Mouse (Mus musculus) thymus, adult 2 months (tissue): ENCODE results near the gene Ccdc73. TPM values are rescaled to one million over a fixed set of nuclear protein-coding genes. Genes with fewer than 3 reads are reported as not detected.
"Not testable (repeated sequence)": the region's sequence is repeated elsewhere in the genome, so short reads cannot be mapped to it uniquely, and the experiment has no call there.

ENCODE experiments used
- DNase-seq: peaks from one replicate; pipeline ENCODE4 v3.0.0; 2021
- H3K27ac ChIP-seq: fragments of 200-500 bp; 2 replicates; pipeline ENCODE4 v1.5.1; 2012; ENCODE audit warnings: low read length, control low read depth; ENCODE audit not compliant: control insufficient read depth, insufficient read depth
- H3K27me3 ChIP-seq: fragments of 200-500 bp; 2 replicates; pipeline ENCODE4 v1.6.1; 2012; ENCODE audit warnings: mild to moderate bottlenecking, low read length, moderate library complexity, mixed read lengths; ENCODE audit not compliant: control insufficient read depth, insufficient read depth
- H3K36me3 ChIP-seq: fragments of 200-500 bp; 2 replicates; pipeline ENCODE4 v1.6.1; 2012; ENCODE audit warnings: mild to moderate bottlenecking, low read length, moderate library complexity; ENCODE audit not compliant: control insufficient read depth, insufficient read depth
- H3K4me1 ChIP-seq: fragments of 200-500 bp; replicated peaks from 2 replicates; pipeline ENCODE4 v1.6.1; 2012; ENCODE audit warnings: low read length; ENCODE audit not compliant: control insufficient read depth, insufficient read depth
- H3K4me3 ChIP-seq: fragments of 200-500 bp; 2 replicates; pipeline ENCODE4 v1.5.1; 2012; ENCODE audit warnings: mild to moderate bottlenecking, low read length, control low read depth, moderate library complexity; ENCODE audit not compliant: control insufficient read depth, insufficient read depth
- CTCF ChIP-seq: fragments of 200-500 bp; IDR thresholded peaks from 2 replicates; pipeline ENCODE4 v1.5.1; 2012; ENCODE audit warnings: mild to moderate bottlenecking, control low read depth, low read length, moderate library complexity, borderline replicate concordance; ENCODE audit not compliant: control insufficient read depth, poor library complexity, insufficient read depth; ENCODE audit errors: extremely low read depth
- POLR2A ChIP-seq: fragments of 200-500 bp; IDR thresholded peaks from 2 replicates; pipeline ENCODE4 v1.6.1; 2012; ENCODE audit warnings: mild to moderate bottlenecking, low read length, control low read depth, moderate library complexity; ENCODE audit not compliant: control insufficient read depth, poor library complexity, insufficient read depth; ENCODE audit errors: extremely low read depth
- WGBS: fragments of 180-500 bp; shearing (Covaris S2); methylation state at CpG from one replicate; pipeline ENCODE4 v1.1.7; 2018; 5-methylcytosine and 5-hydroxymethylcytosine counted together
- polyA plus RNA-seq: library from polyadenylated mRNA; depleted of rRNA; stranded (reverse); fragments of >200 nt; gene quantifications from 2 replicates; pipeline ENCODE4 v1.2.3, GENCODE M21; 2012

The Ccdc73 gene
- polyA plus RNA-seq, 1 experiment: 0.77 TPM

- Histone ChIP-seq H3K36me3 (no peaks in the 10 kb centered on the region), H3K4me3 (no peak overlapping the region), H3K27ac (no peak overlapping the region), H3K4me1 (no peaks in the 10 kb centered on the region), H3K27me3 (no peaks in the 10 kb centered on the region)
- 93% methylated on average over 3 of the region's 3 CpGs for WGBS
- DNase-seq: no peak
- TF ChIP-seq CTCF (no peak), POLR2A (no peak)
Observed at GRCm38 (mm10) chr2:104869101-104869500, 1.5 kb downstream of the Ccdc73 start.

GRCm38 (mm10) chr2:104878794-104879193, 11.2 kb downstream of the Ccdc73 start:
- H3K27ac ChIP-seq: no peak overlapping the region

DNA sequence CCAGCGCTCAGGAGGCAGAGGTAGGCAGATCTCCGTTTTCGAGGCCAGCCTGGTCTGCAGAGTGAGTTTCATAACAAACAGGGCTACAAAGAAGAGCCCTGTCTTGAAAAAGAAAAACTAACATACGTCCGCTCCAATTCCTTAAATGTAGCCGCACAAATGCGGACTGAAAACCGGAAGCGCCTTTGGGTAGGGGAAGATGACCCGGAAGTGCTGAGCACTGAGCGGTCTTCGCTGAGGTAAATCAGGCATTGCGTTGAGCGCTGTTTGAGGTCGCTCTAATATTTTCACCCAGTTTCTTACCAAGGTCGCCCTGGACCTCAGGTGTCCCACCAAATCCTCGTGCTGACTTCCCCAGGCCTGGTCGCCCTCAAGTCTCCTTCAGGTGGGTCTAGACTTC, 18.5 kb downstream of the Ccdc73 start:
- Histone ChIP-seq H3K27ac (no peak overlapping the region), H3K36me3 (no peaks in the 10 kb centered on the region), H3K4me1 (no peaks in the 10 kb centered on the region), H3K4me3 (no peak overlapping the region), H3K27me3 (no peaks in the 10 kb centered on the region)
- 93% methylated on average over 18 of the region's 18 CpGs for WGBS
- DNase-seq: no peak
- TF ChIP-seq POLR2A: no peak
- TF ChIP-seq CTCF: no peak

More at GRCm38 (mm10) chr2:104878794-104879193, 11.2 kb downstream of the Ccdc73 start:
- no peak overlapping the region for H3K4me3 ChIP-seq
- no peaks in the 10 kb centered on the region for H3K36me3 ChIP-seq
- TF ChIP-seq CTCF (no peak), POLR2A (no peak)
- H3K27me3 ChIP-seq: no peaks in the 10 kb centered on the region
- DNase-seq: no peak
- no peaks in the 10 kb centered on the region for H3K4me1 ChIP-seq
- 94% methylated on average over 8 of the region's 8 CpGs for WGBS

DNA sequence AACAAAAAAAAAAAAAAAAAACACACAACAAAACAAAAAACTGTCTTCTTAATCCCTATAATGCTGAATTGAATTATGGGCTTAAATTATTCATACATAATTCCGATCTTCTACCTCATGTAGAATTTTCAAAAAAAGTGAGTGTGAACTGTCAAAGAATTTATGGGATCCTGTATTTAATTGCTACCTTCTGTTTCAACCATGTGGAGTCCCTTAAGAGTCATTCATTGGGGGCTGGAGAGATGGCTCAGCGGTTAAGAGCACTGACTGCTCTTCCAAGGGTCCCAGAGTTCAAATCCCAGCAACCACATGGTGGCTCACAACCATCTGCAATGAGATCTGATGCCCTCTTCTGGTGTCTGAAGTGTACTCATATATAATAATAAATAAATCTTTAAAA, 19.7 kb downstream of the Ccdc73 start:
- WGBS: 67% methylated on average over 2 of the region's 2 CpGs
- H3K27ac ChIP-seq, DNase-seq, H3K4me1 ChIP-seq, H3K4me3 ChIP-seq, H3K36me3 ChIP-seq, H3K27me3 ChIP-seq: not testable (repeated sequence)

- peak; percentile 66 for DNase-seq
- Histone ChIP-seq H3K4me3 (no peak overlapping the region), H3K36me3 (no peaks in the 10 kb centered on the region), H3K27ac (no peak overlapping the region), H3K4me1 (no peaks in the 10 kb centered on the region), H3K27me3 (no peaks in the 10 kb centered on the region)
- WGBS: 13% methylated on average over 10 of the region's 10 CpGs
- TF ChIP-seq POLR2A (no peak), CTCF (no peak)
Observed at GRCm38 (mm10) chr2:104887882-104888566, 20.4 kb downstream of the Ccdc73 start.

GRCm38 (mm10) chr2:104899975-104900374, 32.4 kb downstream of the Ccdc73 start:
- no peaks in the 10 kb centered on the region for H3K4me1 ChIP-seq
- no peak for TF ChIP-seq CTCF
- no peak for TF ChIP-seq POLR2A
- no peaks in the 10 kb centered on the region for H3K36me3 ChIP-seq
- WGBS: 93% methylated on average over 2 of the region's 2 CpGs
- no peaks in the 10 kb centered on the region for H3K27me3 ChIP-seq
- no peak for DNase-seq
- H3K27ac ChIP-seq: no peak overlapping the region
- no peak overlapping the region for H3K4me3 ChIP-seq

GRCm38 (mm10) chr2:104915709-104916108, 48.1 kb downstream of the Ccdc73 start:
- no peaks in the 10 kb centered on the region for H3K27me3 ChIP-seq
- H3K4me1 ChIP-seq: no peaks in the 10 kb centered on the region
- TF ChIP-seq POLR2A (no peak), CTCF (no peak)
- peak; percentile 16 for DNase-seq
- H3K27ac ChIP-seq: no peak overlapping the region
- H3K4me3 ChIP-seq: no peak overlapping the region
- 96% methylated on average over 3 of the region's 3 CpGs for WGBS
- H3K36me3 ChIP-seq: no peaks in the 10 kb centered on the region
